Mouse (Mus musculus) megakaryocyte-erythroid progenitor cell, adult 5 weeks (primary cell): ENCODE results near the gene Phip. TPM values are rescaled to one million over a fixed set of nuclear protein-coding genes. Genes with fewer than 3 reads are reported as not detected.

Source experiments
- polyA plus RNA-seq: library from polyadenylated mRNA; stranded (reverse); fragments of >175 nt; gene quantifications from 2 replicates; pipeline ENCODE4 v1.2.3, GENCODE M21; 2012

Gene Phip
- 4.2 and 6.5 TPM in 2 replicates for polyA plus RNA-seq

DNA sequence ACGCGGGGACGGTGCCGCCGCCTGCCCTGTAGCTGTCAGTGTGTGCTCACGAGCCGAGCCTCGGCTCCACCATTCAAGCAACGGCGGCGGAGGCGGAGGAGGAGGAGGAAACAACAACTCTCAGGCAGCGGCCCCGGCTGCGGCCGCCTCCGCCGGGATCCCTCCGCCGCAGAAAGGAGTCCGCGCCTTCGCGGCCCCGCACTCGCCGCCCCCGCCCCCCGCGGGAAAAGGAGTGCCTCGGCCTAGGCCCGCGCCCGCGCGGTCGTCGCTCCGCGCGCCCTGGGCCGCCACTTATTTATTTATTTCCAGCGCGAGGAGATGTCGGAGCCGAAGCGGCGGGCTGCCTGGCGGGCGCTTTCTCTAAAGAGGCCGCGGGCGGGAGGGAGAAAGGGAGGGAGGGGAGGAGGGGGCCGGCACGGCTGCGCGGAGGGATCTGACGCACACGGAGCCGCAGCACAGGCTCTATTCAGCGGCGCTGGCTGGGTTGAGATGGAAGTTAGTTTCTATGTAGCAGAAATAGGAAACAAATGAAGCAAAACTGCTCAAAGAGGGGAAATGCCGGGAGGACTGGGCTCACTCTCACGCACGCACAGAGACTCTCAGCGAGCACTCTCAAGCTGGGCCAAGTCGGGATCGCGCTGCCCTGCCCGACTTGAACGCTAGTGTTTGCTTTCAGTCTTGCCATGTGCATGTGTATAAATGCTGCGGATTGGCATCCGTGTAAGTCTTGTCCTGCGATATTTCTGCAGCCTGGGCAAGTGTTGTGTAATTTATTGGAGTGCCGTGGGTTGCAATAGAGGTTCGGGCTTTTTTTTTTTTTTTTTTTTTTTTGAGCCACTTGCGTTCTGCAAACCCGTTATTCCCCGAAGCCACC is at the start of gene Phip:
Gene Phip (minus strand): TSS at position 175 of the 874 bp plus-strand sequence.

DNA sequence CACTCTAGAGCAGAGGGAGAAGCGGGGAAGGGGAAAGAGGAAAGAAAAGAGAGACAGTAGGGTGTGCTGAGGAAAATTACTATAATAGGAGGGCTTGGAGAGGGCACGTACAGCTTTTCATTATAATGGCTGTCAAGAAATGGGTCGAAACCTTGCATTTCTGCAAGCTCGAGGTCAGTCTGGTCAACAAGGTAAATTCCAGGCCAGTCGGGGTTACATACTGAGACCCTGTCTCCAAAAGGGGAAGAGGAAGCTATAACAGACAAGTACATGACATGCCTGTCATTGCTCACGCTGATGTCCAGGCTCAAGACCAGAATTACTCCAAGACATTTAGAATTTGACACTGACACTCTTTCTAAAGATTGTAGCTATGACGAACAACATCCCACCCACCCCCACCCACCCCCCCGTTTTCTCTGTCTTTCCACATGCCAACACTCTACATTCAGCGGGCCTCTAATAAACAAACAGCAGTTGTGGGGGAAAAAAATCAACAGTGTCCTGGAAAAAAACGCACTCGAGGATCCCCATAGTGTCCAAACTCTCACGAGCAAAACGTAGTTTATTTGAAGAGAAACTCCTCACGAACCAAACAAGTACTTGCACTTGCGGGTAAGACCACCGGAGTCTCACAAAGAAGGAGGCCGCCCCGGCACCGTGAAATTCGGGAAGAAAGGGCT is 146.2 kb downstream of the Phip start, which contains the start of gene Irak1bp1:
Gene Irak1bp1 (plus strand): TSS at position 534 of the 683 bp plus-strand sequence.

Other genes starting within 250 kb of the Phip start
- 1.7 and 4.3 TPM in 2 replicates for gene Irak1bp1, start 146.0 kb downstream of the Phip start, polyA plus RNA-seq
- gene Hmgn3, start 171.2 kb upstream of the Phip start, polyA plus RNA-seq, result 11.2 and 14.9 TPM in 2 replicates